25 mouse cellular contexts compared by ENCODE assay signal in genomic region chr1:156968107-156968506, GRCm38 (mm10). TPM values are rescaled to one million over a fixed set of nuclear protein-coding genes. Genes with fewer than 3 reads are reported as not detected.
DNase-seq lines count a peak whose midpoint lies in the region; ATAC-seq and TF ChIP-seq lines count a peak whose summit lies in the region.
"Had no signal": no experiment of that assay in that cellular context is flagged by ENCODE, and none has a peak within 500 bp of the region (broad histone marks: within the 10 kb centered on the region; RNA-seq: fewer than 3 reads in every experiment).

No protein-coding gene starts in this region.

- no peak for TF ChIP-seq CTCF in intestine, postnatal 0 days (IDR thresholded peaks at IDR 0.05; ENCODE audit: low read depth)
- no peak for TF ChIP-seq CTCF in liver, adult 2 months (IDR thresholded peaks at IDR 0.05; ENCODE audit: low read depth, low read length)
- no peak for TF ChIP-seq CTCF in layer of hippocampus, adult 2 months (conservative IDR thresholded peaks at IDR 0.05)

- no peak overlapping the region for H3K27ac ChIP-seq in intestine, embryonic 15.5 days
- H3K27ac ChIP-seq in intestine, postnatal 0 days (ENCODE audit: low read depth, low read length): no peak overlapping the region
- H3K27ac ChIP-seq in liver, adult 2 months (replicated peaks; ENCODE audit: insufficient read depth, low read depth, low read length): no peak overlapping the region
- H3K27ac ChIP-seq in liver, embryonic 16.5 days (ENCODE audit: low read length): no peak overlapping the region
- H3K27ac ChIP-seq in layer of hippocampus, adult 2 months: no peak overlapping the region
- no peak overlapping the region for H3K27ac ChIP-seq in midbrain, embryonic 14.5 days (replicated peaks; ENCODE audit: low read depth, low read length)
- H3K27ac ChIP-seq: embryonic facial prominence, embryonic 10.5 days; hindbrain, embryonic 14.5 days; limb, embryonic 15.5 days; macrophage; midbrain, embryonic 10.5 days; neural tube, embryonic 15.5 days had no signal

- no peaks in the 10 kb centered on the region for H3K79me2 ChIP-seq in liver, adult 2 months (ENCODE audit: control insufficient read depth, insufficient read depth, low read length)

- H3K4me1 ChIP-seq in intestine, embryonic 15.5 days (replicated peaks): no peaks in the 10 kb centered on the region
- no peaks in the 10 kb centered on the region for H3K4me1 ChIP-seq in intestine, postnatal 0 days (replicated peaks; ENCODE audit: control insufficient read depth, insufficient read depth, low read length)
- H3K4me1 ChIP-seq in liver, adult 2 months (ENCODE audit: control insufficient read depth, insufficient read depth, low read length): no peaks in the 10 kb centered on the region
- peaks cover 12% of the 10 kb centered on the region for H3K4me1 ChIP-seq in liver, embryonic 16.5 days (ENCODE audit: control insufficient read depth, low read depth, low read length)
- 0 out of 2 replicates have a peak, but pooled peaks cover 4% of the 10 kb centered on the region for H3K4me1 ChIP-seq in midbrain, embryonic 14.5 days (ENCODE audit: control insufficient read depth, insufficient read depth, low read length)
- H3K4me1 ChIP-seq: midbrain, embryonic 10.5 days; neural tube, embryonic 15.5 days had no signal

- no peak overlapping the region for H3K4me2 ChIP-seq in intestine, embryonic 15.5 days (replicated peaks)
- H3K4me2 ChIP-seq in intestine, postnatal 0 days (replicated peaks; ENCODE audit: low read depth): no peak overlapping the region
- H3K4me2 ChIP-seq in liver, embryonic 16.5 days (ENCODE audit: low read depth, low read length): no peak overlapping the region
- no peak overlapping the region for H3K4me2 ChIP-seq in midbrain, embryonic 14.5 days (ENCODE audit: low read length)
- H3K4me2 ChIP-seq: hindbrain, embryonic 14.5 days; limb, embryonic 15.5 days; neural tube, embryonic 15.5 days had no signal

- peak; percentile 77 for DNase-seq in R1 (ENCODE audit: low read depth, low spot score)
- DNase-seq in liver, adult 2 months (ENCODE audit: extremely low read depth, low read depth, low spot score): peak; percentile 21
- DNase-seq in layer of hippocampus, adult 2 months (ENCODE audit: low spot score in 2 of 2): no peak
- no peak for DNase-seq in midbrain, embryonic 14.5 days
- DNase-seq in cerebellum, adult 18-20 months: no peak
- DNase-seq: adrenal gland, postnatal 14 days; cerebellum, postnatal 10 days; forebrain, postnatal 0 days; gastrocnemius, postnatal 25 days; heart, postnatal 4 days; kidney, postnatal 25 days; right cerebral cortex, postnatal 25 days; thymus, adult 2 months had no signal

- H3K36me3 ChIP-seq in intestine, embryonic 15.5 days: no peaks in the 10 kb centered on the region
- no peaks in the 10 kb centered on the region for H3K36me3 ChIP-seq in intestine, postnatal 0 days (ENCODE audit: control insufficient read depth, insufficient read depth)
- H3K36me3 ChIP-seq in liver, adult 2 months (ENCODE audit: control insufficient read depth, insufficient read depth, low read length): no peaks in the 10 kb centered on the region
- no peaks in the 10 kb centered on the region for H3K36me3 ChIP-seq in liver, embryonic 16.5 days (ENCODE audit: control insufficient read depth, insufficient read depth)
- no peaks in the 10 kb centered on the region for H3K36me3 ChIP-seq in midbrain, embryonic 14.5 days (ENCODE audit: control insufficient read depth, insufficient read depth, low read length)
- H3K36me3 ChIP-seq: embryonic facial prominence, embryonic 10.5 days; limb, embryonic 15.5 days; midbrain, embryonic 10.5 days; neural tube, embryonic 15.5 days had no signal

- ATAC-seq in intestine, embryonic 15.5 days: 0 out of 2 replicates have a peak, but pooled peaks have one; percentile 41
- ATAC-seq in intestine, postnatal 0 days: no peak
- peak; percentile 77 for ATAC-seq in liver, embryonic 16.5 days (ENCODE audit: low read depth)
- no peak for ATAC-seq in midbrain, embryonic 14.5 days (ENCODE audit: low FRiP score, low TSS enrichment)
- ATAC-seq: CD4-positive, CD25-positive, alpha-beta regulatory T cell, adult 4 months; forebrain, postnatal 0 days; inflammation-experienced regulatory T-cells, adult 6 months; lung, postnatal 0 days had no signal

- no peak overlapping the region for H3K9ac ChIP-seq in intestine, embryonic 15.5 days
- no peak overlapping the region for H3K9ac ChIP-seq in intestine, postnatal 0 days (ENCODE audit: low read depth, low read length)
- no peak overlapping the region for H3K9ac ChIP-seq in liver, adult 2 months (ENCODE audit: low read depth, low read length)
- H3K9ac ChIP-seq in liver, embryonic 16.5 days (ENCODE audit: low read depth, low read length): no peak overlapping the region
- no peak overlapping the region for H3K9ac ChIP-seq in midbrain, embryonic 14.5 days (replicated peaks; ENCODE audit: low read length)
- H3K9ac ChIP-seq: forebrain, postnatal 0 days; hindbrain, embryonic 14.5 days; limb, embryonic 15.5 days; neural tube, embryonic 15.5 days had no signal

- 76% methylated on average over 7 of the region's 7 CpGs for WGBS in intestine, embryonic 15.5 days
- 80% methylated on average over 7 of the region's 7 CpGs for WGBS in intestine, postnatal 0 days
- WGBS in liver, adult 2 months: 87% methylated on average over 7 of the region's 7 CpGs
- 56% methylated on average over 7 of the region's 7 CpGs for WGBS in liver, embryonic 16.5 days (ENCODE audit: insufficient replicate concordance)
- WGBS in midbrain, embryonic 14.5 days: 77% methylated on average over 7 of the region's 7 CpGs

- H3K27me3 ChIP-seq in intestine, embryonic 15.5 days (replicated peaks): no peaks in the 10 kb centered on the region
- no peaks in the 10 kb centered on the region for H3K27me3 ChIP-seq in intestine, postnatal 0 days (replicated peaks; ENCODE audit: control insufficient read depth, insufficient read depth, low read length)
- H3K27me3 ChIP-seq in liver, adult 2 months (ENCODE audit: control insufficient read depth, insufficient read depth, low read length): no peaks in the 10 kb centered on the region
- H3K27me3 ChIP-seq in liver, embryonic 16.5 days (ENCODE audit: control insufficient read depth, insufficient read depth, low read depth, low read length): no peaks in the 10 kb centered on the region
- no peaks in the 10 kb centered on the region for H3K27me3 ChIP-seq in midbrain, embryonic 14.5 days (ENCODE audit: control insufficient read depth, insufficient read depth, low read length)
- H3K27me3 ChIP-seq: limb, embryonic 15.5 days; neural tube, embryonic 15.5 days had no signal

- no peak for TF ChIP-seq POLR2A in liver, adult 2 months (IDR thresholded peaks at IDR 0.05; ENCODE audit: extremely low read depth, insufficient read depth, low read length)

- H3K9me3 ChIP-seq in intestine, embryonic 15.5 days: no peaks in the 10 kb centered on the region
- H3K9me3 ChIP-seq in intestine, postnatal 0 days (ENCODE audit: control insufficient read depth): no peaks in the 10 kb centered on the region
- no peaks in the 10 kb centered on the region for H3K9me3 ChIP-seq in liver, embryonic 16.5 days (replicated peaks; ENCODE audit: control insufficient read depth, low read length)
- no peaks in the 10 kb centered on the region for H3K9me3 ChIP-seq in midbrain, embryonic 14.5 days (ENCODE audit: control insufficient read depth, low read length)
- H3K9me3 ChIP-seq: limb, embryonic 15.5 days; midbrain, embryonic 10.5 days; neural tube, embryonic 15.5 days had no signal

- H3K4me3 ChIP-seq in intestine, embryonic 15.5 days (replicated peaks): no peak overlapping the region
- no peak overlapping the region for H3K4me3 ChIP-seq in intestine, postnatal 0 days (ENCODE audit: low read depth, low read length)
- H3K4me3 ChIP-seq in liver, adult 2 months (ENCODE audit: insufficient read depth, low read depth, low read length): no peak overlapping the region
- no peak overlapping the region for H3K4me3 ChIP-seq in liver, embryonic 16.5 days (ENCODE audit: low read depth, low read length)
- no peak overlapping the region for H3K4me3 ChIP-seq in layer of hippocampus, adult 2 months
- H3K4me3 ChIP-seq in midbrain, embryonic 14.5 days (replicated peaks; ENCODE audit: low read depth, low read length): no peak overlapping the region
- H3K4me3 ChIP-seq: embryonic facial prominence, embryonic 10.5 days; limb, embryonic 15.5 days; midbrain, embryonic 10.5 days; neural tube, embryonic 15.5 days had no signal

RNA-seq across cellular contexts. Expression of gene Ralgps2, which starts 28.7 kb away (rescaled TPM):
- polyA plus RNA-seq in intestine, embryonic 15.5 days (2015; fragmentation: Nextera tagmentation; extraction: Ambion mirVana): 36.5 and 41.3 TPM in 2 replicates
- 34.1 and 35.5 TPM in 2 replicates for polyA plus RNA-seq in intestine, postnatal 0 days (2015; fragmentation: Nextera tagmentation; extraction: Ambion mirVana)
- total RNA-seq in liver, adult 2 months (2014; rRNA removed): 18.9 and 20.4 TPM in 2 replicates
- polyA plus RNA-seq in liver, adult 2 months (2012; rRNA removed): 2.7 and 3.4 TPM in 2 replicates
- 13.1 and 14.2 TPM in 2 replicates for polyA plus RNA-seq in liver, embryonic 16.5 days (2015; fragmentation: Nextera tagmentation; extraction: Ambion mirVana)
- total RNA-seq in layer of hippocampus, adult 2 months (2021): 10 to 100 TPM; 70.9 to 80.5 TPM
- 122 and 132 TPM in 2 replicates for polyA plus RNA-seq in midbrain, embryonic 14.5 days (2014; fragmentation: Nextera tagmentation; extraction: Ambion mirVana)

Comparison
In these comparisons a context has a peak if more than half of its experiments do, and no peak if none do; other contexts are left out.
1. ATAC-seq: peak in intestine, embryonic 15.5 days (single experiment) and liver, embryonic 16.5 days (single experiment); none in intestine, postnatal 0 days (single experiment) and midbrain, embryonic 14.5 days (single experiment).
2. DNase-seq: peak in R1 (single experiment) and liver, adult 2 months (single experiment); none in layer of hippocampus, adult 2 months (0 of 2), midbrain, embryonic 14.5 days (single experiment) and cerebellum, adult 18-20 months (0 of 2).